Comparison of ENCODE assay signal across 8 mouse cellular contexts in the genomic region with DNA sequence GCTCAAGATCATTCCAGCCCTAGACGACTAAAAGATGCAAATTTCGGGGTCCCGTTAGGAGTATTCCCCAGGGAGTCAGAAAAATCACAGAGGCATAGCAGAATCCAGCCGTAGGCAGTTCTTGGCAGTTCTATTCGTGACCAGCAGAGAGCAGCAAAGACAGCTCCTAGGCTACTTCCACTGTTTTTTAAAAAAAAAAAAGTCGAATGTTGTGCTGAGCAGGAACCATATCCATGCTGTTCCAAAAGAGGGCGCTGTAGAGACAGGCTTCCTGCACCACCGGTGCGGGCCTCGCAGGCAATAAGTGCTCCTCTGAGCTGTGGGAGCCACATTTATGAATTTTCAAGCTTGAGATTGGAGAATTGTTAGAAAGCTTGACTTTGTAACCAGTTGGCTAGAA. TPM values are rescaled to one million over a fixed set of nuclear protein-coding genes. Genes with fewer than 3 reads are reported as not detected.
DNase-seq lines count a peak whose midpoint lies in the region; ATAC-seq and TF ChIP-seq lines count a peak whose summit lies in the region.

No protein-coding gene starts in this region.

- H3K27ac ChIP-seq in forebrain, embryonic 11.5 days (ENCODE audit: low read depth, low read length) = no peak overlapping the region
- no peak overlapping the region for H3K27ac ChIP-seq in forebrain, embryonic 15.5 days (replicated peaks)
- H3K27ac ChIP-seq in midbrain, postnatal 0 days (ENCODE audit: low read depth, low read length) = no peak overlapping the region

- no peak overlapping the region for H3K4me2 ChIP-seq in forebrain, embryonic 11.5 days (ENCODE audit: low read depth, low read length, severe bottlenecking)
- no peak overlapping the region for H3K4me2 ChIP-seq in forebrain, embryonic 15.5 days (replicated peaks)
- H3K4me2 ChIP-seq in midbrain, postnatal 0 days (ENCODE audit: low read depth, low read length, poor library complexity, severe bottlenecking) = no peak overlapping the region

- peak; percentile 95 for TF ChIP-seq CTCF in midbrain, postnatal 0 days (IDR thresholded peaks at IDR 0.05)

- H3K4me1 ChIP-seq in forebrain, embryonic 11.5 days (replicated peaks; ENCODE audit: control insufficient read depth, insufficient read depth, low read length) = no peaks in the 10 kb centered on the region
- no peaks in the 10 kb centered on the region for H3K4me1 ChIP-seq in forebrain, embryonic 15.5 days
- no peaks in the 10 kb centered on the region for H3K4me1 ChIP-seq in midbrain, postnatal 0 days (ENCODE audit: insufficient read depth, low read length)

- WGBS in forebrain, embryonic 11.5 days = 17% methylated on average over 10 of the region's 10 CpGs
- WGBS in forebrain, embryonic 15.5 days = 7% methylated on average over 10 of the region's 10 CpGs
- 6% methylated on average over 10 of the region's 10 CpGs for WGBS in midbrain, postnatal 0 days

- no peaks in the 10 kb centered on the region for H3K36me3 ChIP-seq in forebrain, embryonic 11.5 days (ENCODE audit: control insufficient read depth, insufficient read depth, low read length)
- H3K36me3 ChIP-seq in forebrain, embryonic 15.5 days = no peaks in the 10 kb centered on the region
- no peaks in the 10 kb centered on the region for H3K36me3 ChIP-seq in midbrain, postnatal 0 days (ENCODE audit: insufficient read depth, low read length)

- no peak for ATAC-seq in forebrain, embryonic 11.5 days (replicated peaks; ENCODE audit: low FRiP score)
- ATAC-seq in forebrain, embryonic 15.5 days (replicated peaks) = no peak
- no peak for ATAC-seq in midbrain, postnatal 0 days (ENCODE audit: low FRiP score)

- intact Hi-C loops in heart, postnatal 36 days (cut with DNase I) = no loop called here

- peak; percentile 77 for DNase-seq in forebrain, embryonic 11.5 days (ENCODE audit: low spot score)
- peak; percentile 51 for DNase-seq in adrenal gland, adult 8-10 months
- peak; percentile 69 for DNase-seq in embryo, embryonic 11.5 days (ENCODE audit: low read depth, low spot score)
- peak; percentile 67 to 72 for DNase-seq in heart, postnatal 36 days
- peak; percentile 69 to 70 for DNase-seq in layer of hippocampus, postnatal 36 days
- peak; percentile 96 for DNase-seq in midbrain, postnatal 0 days (ENCODE audit: low spot score)
- peak; percentile 25 to 56 for DNase-seq in spleen, postnatal 14 days (ENCODE audit: low spot score in 2 of 2)

- no peak overlapping the region for H3K9ac ChIP-seq in forebrain, embryonic 11.5 days (ENCODE audit: low read length)
- no peak overlapping the region for H3K9ac ChIP-seq in forebrain, embryonic 15.5 days (replicated peaks)
- no peak overlapping the region for H3K9ac ChIP-seq in midbrain, postnatal 0 days (replicated peaks; ENCODE audit: low read length, poor library complexity, severe bottlenecking)

- no peak overlapping the region for H3K4me3 ChIP-seq in forebrain, embryonic 11.5 days (ENCODE audit: low read depth, low read length)
- no peak overlapping the region for H3K4me3 ChIP-seq in forebrain, embryonic 15.5 days
- H3K4me3 ChIP-seq in midbrain, postnatal 0 days (ENCODE audit: low read depth, low read length) = no peak overlapping the region

- H3K27me3 ChIP-seq in forebrain, embryonic 11.5 days (ENCODE audit: control insufficient read depth, insufficient read depth, low read length) = no peaks in the 10 kb centered on the region
- H3K27me3 ChIP-seq in forebrain, embryonic 15.5 days = no peaks in the 10 kb centered on the region
- no peaks in the 10 kb centered on the region for H3K27me3 ChIP-seq in midbrain, postnatal 0 days (ENCODE audit: insufficient read depth, low read length)

- no peaks in the 10 kb centered on the region; the same call in 1 of the 2 replicates for H3K9me3 ChIP-seq in forebrain, embryonic 11.5 days (ENCODE audit: control insufficient read depth, low read length)
- H3K9me3 ChIP-seq in forebrain, embryonic 15.5 days = no peaks in the 10 kb centered on the region
- no peaks in the 10 kb centered on the region for H3K9me3 ChIP-seq in midbrain, postnatal 0 days (ENCODE audit: low read length)

RNA-seq across cellular contexts. Expression of gene Zkscan17, which starts 1.3 kb away (rescaled TPM):
- polyA plus RNA-seq in forebrain, embryonic 11.5 days (2014; fragmentation: Nextera tagmentation; extraction: Ambion mirVana) = 36.6 and 39.4 TPM in 2 replicates
- 17.2 and 17.8 TPM in 2 replicates for polyA plus RNA-seq in forebrain, embryonic 15.5 days (2015; fragmentation: Nextera tagmentation; extraction: Ambion mirVana)
- 10 to 100 TPM; 15.4 to 23.8 (median 20.3) TPM for total RNA-seq in adrenal gland, adult 8-10 months (2022)
- 10 to 100 TPM; 16.4 to 17.4 TPM for total RNA-seq in heart, postnatal 36 days (2021)
- 1 to 10 TPM; 6.6 to 7.5 TPM for total RNA-seq in layer of hippocampus, postnatal 36 days (2021)
- 20.2 and 30.4 TPM in 2 replicates for total RNA-seq in midbrain, postnatal 0 days (2014; rRNA removed)
- polyA plus RNA-seq in midbrain, postnatal 0 days (2015; fragmentation: Nextera tagmentation; extraction: Ambion mirVana) = 13.3 and 14.7 TPM in 2 replicates

RNA-seq across cellular contexts. Expression of gene Nlrp3, which starts 16.1 kb away (rescaled TPM):
- 0.08 and 0.09 TPM in 2 replicates for polyA plus RNA-seq in forebrain, embryonic 11.5 days (2014; fragmentation: Nextera tagmentation; extraction: Ambion mirVana)
- polyA plus RNA-seq in forebrain, embryonic 15.5 days (2015; fragmentation: Nextera tagmentation; extraction: Ambion mirVana) = 0.15 and 0.29 TPM in 2 replicates
- total RNA-seq in adrenal gland, adult 8-10 months (2022) = 1 to 10 TPM; 1.0 to 1.6 (median 1.3) TPM
- total RNA-seq in heart, postnatal 36 days (2021) = 1 to 10 TPM in 1 of 2 experiments, under 1 TPM in 1; 0.42 to 1.0 TPM
- 1 to 10 TPM in 1 of 2 experiments, under 1 TPM in 1; 0.60 to 1.0 TPM for total RNA-seq in layer of hippocampus, postnatal 36 days (2021)
- 0.27 TPM in 1 of 2 replicates, not detected in the other for total RNA-seq in midbrain, postnatal 0 days (2014; rRNA removed)
- 0.07 and 0.11 TPM in 2 replicates for polyA plus RNA-seq in midbrain, postnatal 0 days (2015; fragmentation: Nextera tagmentation; extraction: Ambion mirVana)

RNA-seq across cellular contexts. Expression of gene Olfr222, which starts 50.8 kb away (rescaled TPM):
- polyA plus RNA-seq in forebrain, embryonic 11.5 days (2014; fragmentation: Nextera tagmentation; extraction: Ambion mirVana) = not detected in 2 replicates
- not detected in 2 replicates for polyA plus RNA-seq in forebrain, embryonic 15.5 days (2015; fragmentation: Nextera tagmentation; extraction: Ambion mirVana)
- total RNA-seq in adrenal gland, adult 8-10 months (2022) = not detected
- total RNA-seq in heart, postnatal 36 days (2021) = not detected
- not detected for total RNA-seq in layer of hippocampus, postnatal 36 days (2021)
- total RNA-seq in midbrain, postnatal 0 days (2014; rRNA removed) = not detected in 2 replicates
- not detected in 2 replicates for polyA plus RNA-seq in midbrain, postnatal 0 days (2015; fragmentation: Nextera tagmentation; extraction: Ambion mirVana)

RNA-seq across cellular contexts. Expression of gene Zfp867, which starts 53.0 kb away (rescaled TPM):
- polyA plus RNA-seq in forebrain, embryonic 11.5 days (2014; fragmentation: Nextera tagmentation; extraction: Ambion mirVana) = 11.9 and 13.0 TPM in 2 replicates
- 14.8 and 15.9 TPM in 2 replicates for polyA plus RNA-seq in forebrain, embryonic 15.5 days (2015; fragmentation: Nextera tagmentation; extraction: Ambion mirVana)
- total RNA-seq in adrenal gland, adult 8-10 months (2022) = 1 to 10 TPM; 5.1 to 9.7 (median 7.3) TPM
- total RNA-seq in heart, postnatal 36 days (2021) = 1 to 10 TPM; 4.4 to 4.7 TPM
- 1 to 10 TPM; 3.4 to 4.2 TPM for total RNA-seq in layer of hippocampus, postnatal 36 days (2021)
- total RNA-seq in midbrain, postnatal 0 days (2014; rRNA removed) = 7.6 and 11.2 TPM in 2 replicates
- polyA plus RNA-seq in midbrain, postnatal 0 days (2015; fragmentation: Nextera tagmentation; extraction: Ambion mirVana) = 6.4 and 8.0 TPM in 2 replicates

Comparison
In these comparisons a context has a peak if more than half of its experiments do, and no peak if none do; other contexts are left out.
1. DNase-seq: peak in every context shown above with its lines; median percentile 96 in midbrain, postnatal 0 days; 77 in forebrain, embryonic 11.5 days; 70 in heart, postnatal 36 days; 70 in layer of hippocampus, postnatal 36 days; 69 in embryo, embryonic 11.5 days; 51 in adrenal gland, adult 8-10 months; 40 in spleen, postnatal 14 days.